Mouse (Mus musculus): ENCODE data around the gene Aqp2. TPM values are rescaled to one million over a fixed set of nuclear protein-coding genes. Genes with fewer than 3 reads are reported as not detected.

Gene Aqp2
- polyA plus RNA-seq, 1 experiment from 2014 or later: not detected

GRCm38 (mm10) chr15:99597596-99597995 is 18.7 kb downstream of the Aqp2 start:
- WGBS: 65% methylated on average over 8 of the region's 8 CpGs
- H3K4me1 ChIP-seq (replicated peaks; ENCODE audit: control insufficient read depth, insufficient read depth, low read length): peaks cover 12% of the 10 kb centered on the region
- no peak overlapping the region for H3K4me3 ChIP-seq (replicated peaks; ENCODE audit: low read length)
- no peak for ATAC-seq
- H3K9ac ChIP-seq (replicated peaks; ENCODE audit: low read depth, low read length): no peak overlapping the region
- H3K4me2 ChIP-seq (ENCODE audit: low read length): no peak overlapping the region
- no peak overlapping the region for H3K27ac ChIP-seq (ENCODE audit: low read length)
- H3K36me3 ChIP-seq (ENCODE audit: control insufficient read depth, insufficient read depth): no peaks in the 10 kb centered on the region
- H3K9me3 ChIP-seq (ENCODE audit: control insufficient read depth, low read length): no peaks in the 10 kb centered on the region
- H3K27me3 ChIP-seq (replicated peaks; ENCODE audit: control insufficient read depth, insufficient read depth, low read length): peaks cover 26% of the 10 kb centered on the region

- Histone ChIP-seq H3K4me2 (ENCODE audit: low read length) (no peak overlapping the region), H3K27me3 (replicated peaks; ENCODE audit: control insufficient read depth, insufficient read depth, low read length) (peaks cover 8% of the 10 kb centered on the region), H3K4me3 (replicated peaks; ENCODE audit: low read length) (no peak overlapping the region), H3K9ac (replicated peaks; ENCODE audit: low read depth, low read length) (0 out of 2 replicates have a peak overlapping the region, but pooled peaks have one; percentile 7), H3K27ac (ENCODE audit: low read length) (no peak overlapping the region), H3K4me1 (replicated peaks; ENCODE audit: control insufficient read depth, insufficient read depth, low read length) (peaks cover 12% of the 10 kb centered on the region), H3K9me3 (ENCODE audit: control insufficient read depth, low read length) (no peaks in the 10 kb centered on the region), H3K36me3 (ENCODE audit: control insufficient read depth, insufficient read depth) (no peaks in the 10 kb centered on the region)
- ATAC-seq: no peak
- WGBS: 49% methylated on average over 17 of the region's 17 CpGs
Observed at GRCm38 (mm10) chr15:99599245-99600070, 20.6 kb downstream of the Aqp2 start.

- Histone ChIP-seq H3K27me3 (replicated peaks; ENCODE audit: control insufficient read depth, insufficient read depth, low read length) (no peaks in the 10 kb centered on the region), H3K4me3 (replicated peaks; ENCODE audit: low read length) (no peak within 1 kb of the TSS), H3K4me1 (replicated peaks; ENCODE audit: control insufficient read depth, insufficient read depth, low read length) (peaks cover 17% of the 10 kb centered on the region), H3K36me3 (ENCODE audit: control insufficient read depth, insufficient read depth) (no peaks in the 10 kb centered on the region), H3K9me3 (ENCODE audit: control insufficient read depth, low read length) (no peaks in the 10 kb centered on the region), H3K27ac (ENCODE audit: low read length) (no peak within 1 kb of the TSS), H3K4me2 (ENCODE audit: low read length) (no peak within 1 kb of the TSS), H3K9ac (replicated peaks; ENCODE audit: low read depth, low read length) (no peak within 1 kb of the TSS)
- 60% methylated on average over 22 of the region's 22 CpGs for WGBS
- ATAC-seq: no peak
Observed at GRCm38 (mm10) chr15:99600986-99601822, 22.3 kb downstream of the Aqp2 start, which contains the start of gene Aqp6. TSS of gene Aqp6 (plus strand) at chr15:99601400.

GRCm38 (mm10) chr15:99601823-99602120 is 22.9 kb downstream of the Aqp2 start:
- Histone ChIP-seq H3K9me3 (ENCODE audit: control insufficient read depth, low read length) (no peaks in the 10 kb centered on the region), H3K27me3 (replicated peaks; ENCODE audit: control insufficient read depth, insufficient read depth, low read length) (no peaks in the 10 kb centered on the region), H3K4me3 (replicated peaks; ENCODE audit: low read length) (no peak overlapping the region), H3K4me1 (replicated peaks; ENCODE audit: control insufficient read depth, insufficient read depth, low read length) (peaks cover 16% of the 10 kb centered on the region), H3K27ac (ENCODE audit: low read length) (no peak overlapping the region), H3K9ac (replicated peaks; ENCODE audit: low read depth, low read length) (no peak overlapping the region), H3K36me3 (ENCODE audit: control insufficient read depth, insufficient read depth) (no peaks in the 10 kb centered on the region), H3K4me2 (ENCODE audit: low read length) (no peak overlapping the region)
- WGBS: 19% methylated on average over 5 of the region's 5 CpGs
- ATAC-seq: no peak

GRCm38 (mm10) chr15:99602206-99602820 is 23.5 kb downstream of the Aqp2 start:
- H3K27me3 ChIP-seq (replicated peaks; ENCODE audit: control insufficient read depth, insufficient read depth, low read length): no peaks in the 10 kb centered on the region
- no peak for ATAC-seq
- no peaks in the 10 kb centered on the region for H3K9me3 ChIP-seq (ENCODE audit: control insufficient read depth, low read length)
- 65% methylated on average over 17 of the region's 17 CpGs for WGBS
- H3K27ac ChIP-seq (ENCODE audit: low read length): no peak overlapping the region
- H3K4me1 ChIP-seq (replicated peaks; ENCODE audit: control insufficient read depth, insufficient read depth, low read length): peaks cover 18% of the 10 kb centered on the region
- H3K4me3 ChIP-seq (replicated peaks; ENCODE audit: low read length): no peak overlapping the region
- no peak overlapping the region for H3K9ac ChIP-seq (replicated peaks; ENCODE audit: low read depth, low read length)
- no peak overlapping the region for H3K4me2 ChIP-seq (ENCODE audit: low read length)
- no peaks in the 10 kb centered on the region for H3K36me3 ChIP-seq (ENCODE audit: control insufficient read depth, insufficient read depth)

- 84% methylated on average over 7 of the region's 7 CpGs for WGBS
- Histone ChIP-seq H3K36me3 (ENCODE audit: control insufficient read depth, insufficient read depth) (no peaks in the 10 kb centered on the region), H3K9me3 (ENCODE audit: control insufficient read depth, low read length) (no peaks in the 10 kb centered on the region), H3K27ac (ENCODE audit: low read length) (no peak overlapping the region), H3K4me1 (replicated peaks; ENCODE audit: control insufficient read depth, insufficient read depth, low read length) (peaks cover 27% of the 10 kb centered on the region), H3K27me3 (replicated peaks; ENCODE audit: control insufficient read depth, insufficient read depth, low read length) (no peaks in the 10 kb centered on the region), H3K4me3 (replicated peaks; ENCODE audit: low read length) (no peak overlapping the region), H3K4me2 (ENCODE audit: low read length) (no peak overlapping the region), H3K9ac (replicated peaks; ENCODE audit: low read depth, low read length) (no peak overlapping the region)
- ATAC-seq: no peak
Observed at GRCm38 (mm10) chr15:99603216-99603615, 24.4 kb downstream of the Aqp2 start.

- WGBS: 69% methylated on average over 3 of the region's 3 CpGs
- Histone ChIP-seq H3K4me1 (replicated peaks; ENCODE audit: control insufficient read depth, insufficient read depth, low read length) (peaks cover 24% of the 10 kb centered on the region), H3K4me2 (ENCODE audit: low read length) (no peak overlapping the region), H3K36me3 (ENCODE audit: control insufficient read depth, insufficient read depth) (no peaks in the 10 kb centered on the region), H3K9ac (replicated peaks; ENCODE audit: low read depth, low read length) (no peak overlapping the region), H3K4me3 (replicated peaks; ENCODE audit: low read length) (no peak overlapping the region), H3K27me3 (replicated peaks; ENCODE audit: control insufficient read depth, insufficient read depth, low read length) (no peaks in the 10 kb centered on the region), H3K9me3 (ENCODE audit: control insufficient read depth, low read length) (no peaks in the 10 kb centered on the region), H3K27ac (ENCODE audit: low read length) (no peak overlapping the region)
- ATAC-seq: no peak
Observed at GRCm38 (mm10) chr15:99605595-99605994, 26.7 kb downstream of the Aqp2 start.

- 37% methylated on average over 5 of the region's 5 CpGs for WGBS
- no peak for ATAC-seq
Observed at GRCm38 (mm10) chr15:99606515-99606914, 27.7 kb downstream of the Aqp2 start.

More at GRCm38 (mm10) chr15:99606515-99606914, 27.7 kb downstream of the Aqp2 start:
- Histone ChIP-seq H3K36me3 (ENCODE audit: control insufficient read depth, insufficient read depth) (no peaks in the 10 kb centered on the region), H3K4me1 (replicated peaks; ENCODE audit: control insufficient read depth, insufficient read depth, low read length) (peaks cover 22% of the 10 kb centered on the region), H3K27me3 (replicated peaks; ENCODE audit: control insufficient read depth, insufficient read depth, low read length) (no peaks in the 10 kb centered on the region), H3K9ac (replicated peaks; ENCODE audit: low read depth, low read length) (no peak overlapping the region), H3K4me3 (replicated peaks; ENCODE audit: low read length) (no peak overlapping the region), H3K4me2 (ENCODE audit: low read length) (no peak overlapping the region), H3K27ac (ENCODE audit: low read length) (no peak overlapping the region), H3K9me3 (ENCODE audit: control insufficient read depth, low read length) (no peaks in the 10 kb centered on the region)

All from forebrain, embryonic 16.5 days (tissue).